Mouse (Mus musculus) liver, embryonic 15.5 days (tissue): ENCODE results near the gene Irak2. TPM values are rescaled to one million over a fixed set of nuclear protein-coding genes. Genes with fewer than 3 reads are reported as not detected.

Experiments
- ATAC-seq: fragments of 200-750 bp; cut with Nextera tagmentation; 2 replicates; pipeline ENCODE4 v1.8.0; 2017; ENCODE audit warnings: moderate number of reproducible peaks, mild to moderate bottlenecking, moderate library complexity; ENCODE audit not compliant: insufficient read depth
- H3K27ac ChIP-seq: fragments of 300-500 bp; sonication (generic); replicated peaks from 2 replicates; pipeline ENCODE4 v1.5.1; 2015; ENCODE audit warnings: mild to moderate bottlenecking, inconsistent platforms
- H3K27me3 ChIP-seq: fragments of 300-500 bp; sonication (generic); 2 replicates; pipeline ENCODE4 v1.6.1; 2015; ENCODE audit warnings: mild to moderate bottlenecking, inconsistent platforms
- H3K36me3 ChIP-seq: fragments of 300-500 bp; sonication (generic); replicated peaks from 2 replicates; pipeline ENCODE4 v1.6.1; 2015; ENCODE audit warnings: moderate library complexity, mild to moderate bottlenecking, inconsistent platforms
- H3K4me1 ChIP-seq: fragments of 300-500 bp; sonication (generic); replicated peaks from 2 replicates; pipeline ENCODE4 v1.6.1; 2015; ENCODE audit warnings: inconsistent platforms
- H3K4me2 ChIP-seq: fragments of 300-500 bp; sonication (generic); 2 replicates; pipeline ENCODE4 v1.6.1; 2015; ENCODE audit warnings: moderate library complexity, mild to moderate bottlenecking, inconsistent platforms
- H3K4me3 ChIP-seq: fragments of 300-500 bp; sonication (generic); replicated peaks from 2 replicates; pipeline ENCODE4 v1.5.1; 2015; ENCODE audit warnings: mild to moderate bottlenecking, inconsistent platforms
- H3K9ac ChIP-seq: fragments of 300-500 bp; sonication (generic); 2 replicates; pipeline ENCODE4 v1.6.1; 2015; ENCODE audit warnings: moderate library complexity, mild to moderate bottlenecking, inconsistent platforms
- H3K9me3 ChIP-seq: fragments of 300-500 bp; sonication (generic); replicated peaks from 2 replicates; pipeline ENCODE4 v1.6.1; 2016; ENCODE audit warnings: inconsistent platforms
- WGBS: fragments of 180-500 bp; shearing (Covaris S2); methylation state at CpG from one replicate; pipeline ENCODE4 v1.1.7; 2015; ENCODE audit warnings: mixed read lengths; ENCODE audit not compliant: insufficient replicate concordance; 5-methylcytosine and 5-hydroxymethylcytosine counted together
- polyA plus RNA-seq: library from polyadenylated mRNA; unstranded; fragments of >200 nt; fragmentation: Nextera tagmentation; extraction: Ambion mirVana; gene quantifications from 2 replicates; pipeline ENCODE4 v1.2.1, GENCODE M21; 2015

Irak2 gene
- polyA plus RNA-seq, 1 experiment from 2014 or later = 13.5 TPM

GRCm38 (mm10) chr6:113642605-113643004 lies 4.3 kb downstream of the Irak2 start:
- Histone ChIP-seq H3K4me1 (peaks cover 55% of the 10 kb centered on the region), H3K4me3 (no peak overlapping the region), H3K27ac (no peak overlapping the region), H3K9ac (no peak overlapping the region), H3K9me3 (no peaks in the 10 kb centered on the region), H3K36me3 (0 out of 2 replicates have a peak, but pooled peaks cover 2% of the 10 kb centered on the region), H3K27me3 (no peaks in the 10 kb centered on the region), H3K4me2 (no peak overlapping the region)
- ATAC-seq = no peak
- WGBS = 70% methylated on average over 8 of the region's 8 CpGs

DNA sequence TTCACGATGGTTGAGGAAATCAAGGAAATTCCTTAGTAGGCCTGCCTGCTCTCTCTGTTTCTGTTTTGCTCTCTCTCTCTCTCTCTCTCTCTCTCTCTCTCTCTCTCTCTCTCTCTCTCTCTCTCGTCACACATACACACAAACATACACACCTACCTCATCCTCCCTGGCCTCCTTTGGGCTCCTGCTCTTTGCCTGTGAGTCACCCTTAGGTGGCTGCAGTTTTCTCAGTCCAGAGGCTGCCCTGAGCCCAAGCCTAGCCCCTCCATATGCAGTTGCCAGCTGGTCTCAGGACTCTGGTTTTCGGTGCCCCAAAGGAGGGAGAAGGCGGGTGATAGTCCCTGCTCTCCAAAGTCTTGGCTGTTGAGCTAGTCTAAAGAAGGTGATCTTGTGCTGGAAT lies 4.8 kb downstream of the Irak2 start:
- H3K4me3 ChIP-seq = no peak overlapping the region
- no peak overlapping the region for H3K27ac ChIP-seq
- H3K9ac ChIP-seq = no peak overlapping the region
- H3K4me2 ChIP-seq = no peak overlapping the region
- peaks cover 54% of the 10 kb centered on the region for H3K4me1 ChIP-seq
- H3K36me3 ChIP-seq = 0 out of 2 replicates have a peak, but pooled peaks cover 4% of the 10 kb centered on the region
- 68% methylated on average over 4 of the region's 4 CpGs for WGBS
- H3K27me3 ChIP-seq = no peaks in the 10 kb centered on the region
- no peak for ATAC-seq
- no peaks in the 10 kb centered on the region for H3K9me3 ChIP-seq

- no peak for ATAC-seq
- WGBS = 63% methylated on average over 2 of the region's 2 CpGs
Measured at GRCm38 (mm10) chr6:113643967-113644366, 5.7 kb downstream of the Irak2 start.

DNA sequence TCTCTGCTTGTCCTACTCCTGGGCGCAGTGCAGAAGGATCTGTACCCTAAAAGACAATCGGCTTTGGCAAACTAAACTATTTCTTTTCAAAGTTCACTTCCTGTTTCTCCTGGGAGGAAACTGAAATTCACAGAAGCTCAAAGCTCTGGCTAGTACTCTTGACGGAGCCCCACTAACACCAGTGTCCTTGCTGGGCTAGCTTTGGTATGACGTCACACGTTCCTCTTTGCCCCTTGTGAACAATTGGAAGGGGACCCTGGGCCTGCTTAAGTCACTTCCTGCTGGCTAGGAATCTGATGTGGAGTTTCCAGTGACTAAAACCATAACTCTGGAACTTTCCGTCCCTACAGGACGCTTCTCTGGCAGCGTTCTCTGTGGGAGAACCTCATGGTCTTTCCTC lies 6.5 kb downstream of the Irak2 start:
- Histone ChIP-seq H3K9me3 (no peaks in the 10 kb centered on the region), H3K36me3 (0 out of 2 replicates have a peak, but pooled peaks cover 6% of the 10 kb centered on the region), H3K9ac (no peak overlapping the region), H3K4me1 (peaks cover 51% of the 10 kb centered on the region), H3K4me2 (no peak overlapping the region), H3K27ac (peak overlapping the region; percentile 42; the same call in 1 of the 2 replicates), H3K4me3 (no peak overlapping the region), H3K27me3 (no peaks in the 10 kb centered on the region)
- no peak for ATAC-seq
- 43% methylated on average over 8 of the region's 8 CpGs for WGBS

More at GRCm38 (mm10) chr6:113643967-113644366, 5.7 kb downstream of the Irak2 start:
- no peaks in the 10 kb centered on the region for H3K9me3 ChIP-seq
- H3K27ac ChIP-seq = 0 out of 2 replicates have a peak overlapping the region, but pooled peaks have one; percentile 42
- no peak overlapping the region for H3K9ac ChIP-seq
- H3K4me1 ChIP-seq = peaks cover 50% of the 10 kb centered on the region
- no peaks in the 10 kb centered on the region for H3K27me3 ChIP-seq
- H3K4me2 ChIP-seq = no peak overlapping the region
- 0 out of 2 replicates have a peak, but pooled peaks cover 6% of the 10 kb centered on the region for H3K36me3 ChIP-seq
- H3K4me3 ChIP-seq = no peak overlapping the region

- no peak for ATAC-seq
- Histone ChIP-seq H3K9ac (no peak overlapping the region; the same call in 1 of the 2 replicates), H3K36me3 (peaks cover 12% of the 10 kb centered on the region; the same call in 1 of the 2 replicates), H3K4me1 (peaks cover 53% of the 10 kb centered on the region), H3K27ac (no peak overlapping the region; the same call in 1 of the 2 replicates), H3K4me3 (no peak overlapping the region), H3K9me3 (no peaks in the 10 kb centered on the region), H3K4me2 (no peak overlapping the region), H3K27me3 (no peaks in the 10 kb centered on the region)
- 56% methylated on average over 7 of the region's 7 CpGs for WGBS
Measured at GRCm38 (mm10) chr6:113649346-113650196, 11.3 kb downstream of the Irak2 start.

- H3K9ac ChIP-seq = no peak overlapping the region
- no peak for ATAC-seq
- no peaks in the 10 kb centered on the region for H3K9me3 ChIP-seq
- WGBS = 45% methylated on average over 4 of the region's 4 CpGs
- peaks cover 12% of the 10 kb centered on the region; the same call in 1 of the 2 replicates for H3K36me3 ChIP-seq
- H3K27ac ChIP-seq = no peak overlapping the region; the same call in 1 of the 2 replicates
- no peaks in the 10 kb centered on the region for H3K27me3 ChIP-seq
- peaks cover 54% of the 10 kb centered on the region for H3K4me1 ChIP-seq
- H3K4me3 ChIP-seq = no peak overlapping the region
- no peak overlapping the region for H3K4me2 ChIP-seq
Measured at GRCm38 (mm10) chr6:113650197-113650640, 12.0 kb downstream of the Irak2 start.

DNA sequence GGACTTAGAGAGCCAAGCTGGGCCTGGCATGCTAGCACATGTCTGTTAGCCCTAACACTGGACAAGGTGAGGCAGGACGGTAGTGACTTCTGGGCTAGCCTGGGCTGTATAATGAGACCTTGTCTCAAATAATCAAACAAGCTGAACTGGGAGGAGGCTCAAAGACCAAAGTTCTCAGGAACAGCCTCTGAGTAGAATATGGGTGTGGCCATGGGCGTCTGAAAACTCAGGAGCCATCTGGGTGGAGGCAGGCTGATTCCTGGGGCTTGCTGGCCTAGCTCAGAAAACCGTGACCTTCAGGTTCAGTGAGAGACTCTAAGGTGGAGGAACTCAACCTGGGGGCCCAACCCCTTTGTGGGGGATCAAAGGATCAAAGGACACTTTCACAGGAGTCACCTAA lies 13.4 kb downstream of the Irak2 start:
- Histone ChIP-seq H3K4me3 (no peak overlapping the region), H3K4me2 (no peak overlapping the region), H3K27me3 (no peaks in the 10 kb centered on the region), H3K27ac (0 out of 2 replicates have a peak overlapping the region, but pooled peaks have one; percentile 0), H3K9me3 (no peaks in the 10 kb centered on the region), H3K36me3 (peaks cover 12% of the 10 kb centered on the region; the same call in 1 of the 2 replicates), H3K4me1 (peaks cover 57% of the 10 kb centered on the region), H3K9ac (no peak overlapping the region)
- 33% methylated on average over 3 of the region's 3 CpGs for WGBS
- peak; percentile 41; the same call in 1 of the 2 replicates for ATAC-seq

DNA sequence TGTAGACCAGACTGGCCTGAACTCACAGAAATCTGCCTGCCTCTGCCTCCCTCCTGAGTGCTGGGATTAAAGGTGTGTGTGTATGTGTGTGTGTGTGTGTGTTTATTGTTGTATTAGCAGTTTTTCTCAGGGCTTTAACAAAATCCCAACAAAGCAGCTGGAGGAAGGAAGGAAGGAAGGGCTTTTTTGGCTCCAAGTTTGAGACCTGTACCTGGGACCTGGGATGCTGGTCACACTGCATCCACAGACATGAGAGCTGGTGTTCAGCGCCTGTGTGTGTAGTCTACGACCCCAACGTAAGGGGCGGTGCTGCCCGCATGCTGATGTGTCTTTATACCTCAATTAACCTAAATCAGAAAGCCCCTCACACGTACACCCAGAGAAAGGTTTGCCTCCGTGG lies 15.3 kb downstream of the Irak2 start:
- Histone ChIP-seq H3K9me3 (no peaks in the 10 kb centered on the region), H3K27me3 (no peaks in the 10 kb centered on the region), H3K27ac (0 out of 2 replicates have a peak overlapping the region, but pooled peaks have one; percentile 19), H3K36me3 (peaks cover 5% of the 10 kb centered on the region; the same call in 1 of the 2 replicates), H3K4me2 (no peak overlapping the region), H3K4me1 (peaks cover 66% of the 10 kb centered on the region), H3K9ac (no peak overlapping the region), H3K4me3 (no peak overlapping the region)
- ATAC-seq = no peak
- WGBS = 79% methylated on average over 7 of the region's 7 CpGs

GRCm38 (mm10) chr6:113654102-113654501 lies 15.8 kb downstream of the Irak2 start:
- Histone ChIP-seq H3K4me2 (no peak overlapping the region; the same call in 1 of the 2 replicates), H3K4me1 (peaks cover 65% of the 10 kb centered on the region), H3K27ac (0 out of 2 replicates have a peak overlapping the region, but pooled peaks have one; percentile 19), H3K9me3 (no peaks in the 10 kb centered on the region), H3K4me3 (no peak overlapping the region), H3K9ac (no peak overlapping the region), H3K36me3 (peaks cover 5% of the 10 kb centered on the region; the same call in 1 of the 2 replicates), H3K27me3 (no peaks in the 10 kb centered on the region)
- ATAC-seq = no peak
- WGBS = 28% methylated on average over 8 of the region's 8 CpGs

- ATAC-seq = no peak
- Histone ChIP-seq H3K9me3 (no peaks in the 10 kb centered on the region), H3K36me3 (peaks cover 5% of the 10 kb centered on the region; the same call in 1 of the 2 replicates), H3K4me3 (no peak overlapping the region), H3K27ac (no peak overlapping the region), H3K9ac (no peak overlapping the region), H3K4me2 (no peak overlapping the region), H3K4me1 (peaks cover 65% of the 10 kb centered on the region), H3K27me3 (no peaks in the 10 kb centered on the region)
- WGBS = 59% methylated on average over 16 of the region's 16 CpGs
Measured at GRCm38 (mm10) chr6:113654753-113655397, 16.6 kb downstream of the Irak2 start.

DNA sequence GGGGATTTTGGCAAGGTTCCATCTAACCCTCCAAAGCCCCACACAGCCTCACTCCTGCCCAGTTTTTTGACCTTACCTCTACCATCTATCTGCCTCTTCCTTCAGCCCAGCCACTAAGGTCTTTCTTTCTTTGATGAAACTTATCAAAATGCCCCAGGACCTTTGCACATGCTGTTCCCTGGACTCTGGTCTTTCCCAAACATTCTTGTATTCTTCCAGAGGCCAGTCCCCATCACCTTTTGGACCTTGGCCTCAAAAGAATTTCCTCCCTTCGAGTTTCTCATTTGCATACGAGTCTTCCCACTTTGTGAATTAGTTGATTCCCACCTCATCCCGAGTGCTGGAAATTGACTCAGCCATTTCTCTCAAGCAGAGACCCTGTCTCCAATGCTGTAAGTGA lies 17.2 kb downstream of the Irak2 start:
- Histone ChIP-seq H3K4me3 (no peak overlapping the region), H3K27me3 (no peaks in the 10 kb centered on the region), H3K9me3 (no peaks in the 10 kb centered on the region), H3K9ac (no peak overlapping the region), H3K36me3 (peaks cover 5% of the 10 kb centered on the region; the same call in 1 of the 2 replicates), H3K4me2 (no peak overlapping the region), H3K4me1 (peaks cover 68% of the 10 kb centered on the region), H3K27ac (no peak overlapping the region)
- 81% methylated on average over 3 of the region's 3 CpGs for WGBS
- no peak for ATAC-seq
